Mouse (Mus musculus) lung, adult 2 months (tissue): ENCODE results near the gene Ubr3.

Experiments used
- CTCF ChIP-seq: fragments of 200-500 bp; IDR thresholded peaks from 2 replicates; pipeline ENCODE4 v1.5.1; 2011; ENCODE audit warnings: mild to moderate bottlenecking, low read length, control low read depth; ENCODE audit not compliant: insufficient read depth
- POLR2A ChIP-seq: fragments of 200-500 bp; IDR thresholded peaks from 2 replicates; pipeline ENCODE4 v1.6.1; 2011; ENCODE audit warnings: low read depth, mild to moderate bottlenecking, control low read depth, low read length, borderline replicate concordance; ENCODE audit errors: extremely low read depth

DNA sequence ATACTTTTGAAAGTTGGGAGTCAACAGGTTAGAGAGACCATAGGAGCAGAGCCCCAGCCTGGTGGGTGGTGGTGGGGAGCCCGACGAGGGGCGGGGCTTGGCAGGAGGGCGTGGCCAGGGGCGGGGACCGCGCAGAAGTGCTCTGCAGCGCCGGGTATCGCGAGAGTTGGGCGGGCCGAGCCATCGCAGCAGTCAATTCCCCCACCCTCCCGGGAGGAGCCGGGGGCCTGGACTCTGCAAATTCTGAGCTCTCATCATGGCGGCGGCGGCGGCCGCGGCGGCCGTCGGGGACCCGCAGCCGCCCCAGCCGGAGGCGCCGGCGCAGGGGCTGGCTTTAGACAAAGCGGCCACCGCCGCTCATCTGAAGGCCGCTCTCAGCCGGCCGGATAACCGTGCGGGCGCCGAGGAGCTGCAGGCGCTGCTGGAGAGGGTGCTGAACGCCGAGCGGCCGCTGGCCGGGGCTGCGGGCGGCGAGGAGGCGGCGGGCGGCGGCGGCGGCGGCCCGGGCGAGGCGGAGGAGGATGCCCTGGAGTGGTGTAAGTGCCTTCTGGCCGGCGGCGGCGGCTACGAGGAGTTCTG lies at the start of gene Ubr3:
- no peak for TF ChIP-seq CTCF
- peak; percentile 58; the same call in 1 of the 2 replicates for TF ChIP-seq POLR2A
